Mouse (Mus musculus) erythroblast, adult 5-6 weeks (primary cell): ENCODE measurements around the gene Sfxn4. TPM values are rescaled to one million over a fixed set of nuclear protein-coding genes. Genes with fewer than 3 reads are reported as not detected.

Experiments
- ATAC-seq: replicated peaks from 2 replicates; pipeline ENCODE4 v1.8.0; 2016; ENCODE audit warnings: moderate number of reproducible peaks, mild to moderate bottlenecking, moderate TSS enrichment, inconsistent platforms; ENCODE audit not compliant: poor library complexity, low FRiP score, severe bottlenecking
- total RNA-seq, 2 experiments: library from RNA; stranded (forward) in 1 of 2; stranded (reverse) in 1 of 2; fragments of 150-400 nt in 1 of 2; fragments of 200-764, 138-1000 nt in 1 of 2; gene quantifications; 2 replicates each; pipeline versions ENCODE4 v1.2.3 to v1.2.4; 2015 to 2017; ENCODE audit warnings: low replicate concordance in 2 of 2

The Sfxn4 gene
- total RNA-seq, 2 experiments from 2014 or later: 7.3 to 13.2 TPM

DNA sequence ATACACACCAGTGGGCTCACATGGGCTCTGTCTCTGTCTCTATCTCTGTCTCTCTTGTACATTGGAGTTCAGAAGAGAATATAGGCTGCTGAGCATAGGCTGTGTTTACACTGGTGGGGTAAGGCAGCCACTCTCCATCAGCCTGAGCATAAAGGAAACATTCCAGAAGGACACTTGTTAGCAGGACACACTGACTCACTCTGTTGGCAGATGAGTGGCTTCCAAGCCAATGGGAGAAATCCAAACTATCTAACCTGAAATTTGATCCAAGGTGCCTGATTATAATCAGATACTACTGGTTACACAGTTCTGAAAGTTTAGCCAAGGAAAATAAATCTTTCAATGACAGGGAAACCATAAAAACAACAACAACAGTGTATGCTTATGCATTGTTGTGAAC is 15.5 kb downstream of the Sfxn4 start:
- no peak for ATAC-seq

DNA sequence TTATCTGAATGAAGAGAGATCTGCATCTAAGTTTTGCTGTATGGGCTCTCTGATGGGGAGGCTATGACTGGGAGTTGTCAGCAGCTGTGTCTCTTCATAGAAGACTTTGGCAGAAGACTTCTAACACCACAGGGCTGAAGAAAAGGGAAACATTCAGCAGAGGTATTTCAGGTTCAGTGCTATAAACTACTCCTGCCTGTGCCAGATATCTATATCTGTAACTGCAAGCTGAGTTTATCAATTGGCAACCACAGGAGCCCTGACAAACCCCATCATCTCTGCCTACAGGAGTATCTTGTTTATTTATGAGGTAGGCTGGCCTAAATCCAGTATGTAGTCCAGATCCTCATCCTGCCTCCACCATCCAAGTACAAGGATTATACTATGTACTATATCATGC is 18.0 kb downstream of the Sfxn4 start:
- peak; percentile 82 for ATAC-seq

DNA sequence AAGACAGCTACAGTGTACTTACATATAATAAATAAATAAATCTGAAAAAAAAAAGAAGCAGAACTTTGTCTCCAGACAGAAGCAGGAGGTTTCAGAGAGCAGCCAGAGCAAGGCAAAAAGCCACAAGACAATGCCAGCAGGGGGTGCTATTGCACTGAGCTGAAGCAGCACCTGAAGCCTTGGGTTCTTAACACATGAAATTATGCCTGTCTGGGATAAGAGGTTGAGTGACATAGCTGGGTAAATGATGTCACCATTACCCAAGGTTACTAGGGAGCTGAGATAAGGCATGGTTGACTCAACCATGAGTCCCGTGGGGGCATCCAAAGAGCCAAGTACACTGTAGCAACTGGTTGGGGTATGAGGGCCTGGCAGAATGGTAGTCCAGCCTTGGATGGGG is 23.5 kb downstream of the Sfxn4 start:
- peak; percentile 90 for ATAC-seq

DNA sequence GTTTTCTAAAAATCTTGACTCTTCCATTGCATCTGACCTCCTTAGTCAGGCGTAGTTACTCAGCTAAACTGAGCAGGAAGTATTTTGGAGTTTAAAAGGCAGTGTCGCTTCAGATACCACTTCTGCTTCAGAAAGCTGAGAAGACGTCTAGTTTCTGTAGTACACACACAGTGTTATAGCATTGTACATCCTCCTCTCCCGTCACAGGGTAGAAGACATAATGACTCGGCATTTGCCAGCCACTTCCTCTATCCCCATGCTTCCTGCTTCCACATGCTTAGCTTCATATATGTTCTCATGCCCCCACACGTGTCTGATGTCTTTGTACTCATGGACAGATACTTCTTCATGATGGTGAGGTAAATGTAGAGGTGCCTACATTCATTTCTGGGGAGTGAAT is 42.6 kb downstream of the Sfxn4 start:
- no peak for ATAC-seq

DNA sequence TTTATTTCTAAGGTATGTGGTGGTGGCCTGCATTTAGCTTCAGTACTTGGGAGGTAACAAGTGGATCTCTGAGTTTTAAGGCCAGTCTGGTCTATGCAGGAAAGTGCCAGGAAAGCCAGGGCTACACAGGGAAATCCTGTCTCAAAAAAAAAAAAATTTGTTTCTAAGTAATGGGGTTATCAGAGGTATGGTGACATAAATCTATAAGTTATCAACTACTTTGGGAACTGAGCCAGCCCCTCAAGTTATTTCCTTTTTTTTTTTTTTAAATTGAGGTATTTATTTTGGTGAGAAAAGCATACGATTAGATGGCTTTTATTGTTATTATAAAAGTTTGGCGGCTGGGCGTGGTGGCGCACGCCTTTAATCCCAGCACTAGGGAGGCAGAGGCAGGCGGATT is 48.1 kb downstream of the Sfxn4 start:
- ATAC-seq: no peak

DNA sequence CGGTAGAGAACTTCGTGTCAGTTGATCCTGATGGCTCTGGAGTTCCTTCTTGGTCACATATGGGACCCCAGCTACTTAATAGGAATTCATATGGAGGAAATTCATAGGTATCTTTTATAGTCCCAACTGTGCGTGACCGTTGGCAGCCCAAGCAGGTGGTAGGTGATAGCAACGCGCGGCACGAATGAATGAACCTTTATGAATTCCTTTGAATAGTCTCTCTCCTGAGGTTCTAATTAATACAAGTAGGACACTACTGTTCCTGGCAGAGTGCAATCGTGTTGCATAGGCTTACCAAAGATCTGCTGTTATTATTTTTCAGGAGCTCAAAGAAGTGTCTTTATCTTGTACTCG is 49.3 kb downstream of the Sfxn4 start:
- peak; percentile 55 for ATAC-seq

DNA sequence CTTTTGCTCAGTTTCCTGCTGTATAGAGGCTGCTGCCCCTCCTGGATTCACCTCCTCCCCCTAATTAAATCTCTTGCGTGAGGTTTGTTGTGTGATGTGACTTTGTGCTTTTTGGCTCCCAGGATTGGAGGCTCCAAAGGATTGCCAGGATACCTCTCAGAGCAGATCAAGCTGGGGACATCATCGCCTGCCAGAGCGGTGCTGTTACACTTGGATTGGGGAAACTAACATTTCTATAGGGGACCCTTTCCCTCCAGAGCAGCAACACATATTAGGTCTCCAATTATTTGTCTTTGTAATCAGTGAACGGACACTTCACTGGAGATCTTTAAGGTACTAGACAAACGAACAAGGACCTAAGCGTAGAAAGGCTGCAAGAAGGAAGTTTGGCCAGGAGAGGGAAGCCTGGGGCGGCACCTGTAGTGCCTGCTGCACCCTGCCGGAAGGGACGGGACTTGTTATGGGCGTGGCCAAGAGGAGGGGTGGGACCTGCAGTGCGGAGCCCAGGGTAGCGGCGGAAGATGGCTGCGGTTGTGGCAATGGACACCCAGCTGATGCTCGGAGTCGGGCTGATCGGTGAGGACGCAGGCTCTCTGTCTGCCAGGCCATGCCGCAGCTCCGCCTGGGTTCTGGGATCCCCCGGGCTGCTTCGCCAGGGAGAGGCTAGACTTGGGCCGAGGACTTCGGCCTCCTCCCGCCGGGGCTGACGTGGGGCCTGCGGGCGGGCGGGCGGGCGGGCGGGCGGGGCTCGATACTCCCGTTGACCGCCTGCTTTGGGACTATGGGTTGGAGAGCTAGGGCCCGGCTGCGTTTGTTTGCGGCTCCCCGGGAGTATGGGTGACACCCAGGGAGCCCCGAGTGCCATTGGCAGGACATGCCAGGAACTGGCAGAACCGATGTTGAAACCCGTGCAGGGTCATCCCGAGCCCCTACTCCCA is 49.9 kb downstream of the Sfxn4 start, which contains the start of gene Fam45a:
TSS of gene Fam45a (plus strand) at position 488 of the 938 bp plus-strand sequence.
- peak; percentile 99 for ATAC-seq

DNA sequence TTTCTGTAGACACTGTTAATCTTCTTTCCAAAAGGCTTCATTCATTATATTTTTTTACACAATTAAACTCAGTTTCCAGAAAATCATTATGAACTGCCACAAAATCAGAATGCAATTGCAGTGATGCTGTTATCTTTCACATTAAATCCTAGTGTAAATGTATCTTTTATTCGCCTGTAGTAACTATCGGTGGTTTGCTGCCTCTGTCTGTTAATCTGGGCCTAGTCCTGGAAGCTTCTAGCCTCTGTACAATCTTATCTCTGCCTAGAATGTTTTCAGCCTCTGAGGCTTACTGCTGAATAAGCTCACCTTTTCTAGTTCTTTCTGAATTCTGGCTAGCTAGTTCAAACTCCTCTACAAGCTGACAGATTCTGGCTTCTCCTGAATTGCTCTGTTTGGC is 51.4 kb downstream of the Sfxn4 start:
- ATAC-seq: no peak

DNA sequence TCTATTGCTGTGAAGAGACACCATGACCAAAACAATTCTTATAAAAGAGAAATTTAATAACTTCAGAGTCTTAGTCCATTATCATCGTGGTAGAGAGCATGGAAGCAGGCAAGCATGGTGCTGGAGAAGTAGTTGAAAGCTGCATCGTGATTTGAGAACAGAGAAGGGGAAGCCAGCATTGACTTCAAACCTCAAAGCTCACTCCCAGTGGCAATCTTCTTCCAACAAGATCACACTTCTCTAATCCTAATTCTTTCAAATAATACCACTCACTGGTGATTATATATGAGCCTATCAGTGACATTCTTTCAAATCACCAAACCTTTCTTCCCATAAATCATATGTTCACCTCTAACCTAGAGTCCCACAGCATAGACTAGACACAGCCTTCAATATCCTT is 56.4 kb downstream of the Sfxn4 start:
- no peak for ATAC-seq

DNA sequence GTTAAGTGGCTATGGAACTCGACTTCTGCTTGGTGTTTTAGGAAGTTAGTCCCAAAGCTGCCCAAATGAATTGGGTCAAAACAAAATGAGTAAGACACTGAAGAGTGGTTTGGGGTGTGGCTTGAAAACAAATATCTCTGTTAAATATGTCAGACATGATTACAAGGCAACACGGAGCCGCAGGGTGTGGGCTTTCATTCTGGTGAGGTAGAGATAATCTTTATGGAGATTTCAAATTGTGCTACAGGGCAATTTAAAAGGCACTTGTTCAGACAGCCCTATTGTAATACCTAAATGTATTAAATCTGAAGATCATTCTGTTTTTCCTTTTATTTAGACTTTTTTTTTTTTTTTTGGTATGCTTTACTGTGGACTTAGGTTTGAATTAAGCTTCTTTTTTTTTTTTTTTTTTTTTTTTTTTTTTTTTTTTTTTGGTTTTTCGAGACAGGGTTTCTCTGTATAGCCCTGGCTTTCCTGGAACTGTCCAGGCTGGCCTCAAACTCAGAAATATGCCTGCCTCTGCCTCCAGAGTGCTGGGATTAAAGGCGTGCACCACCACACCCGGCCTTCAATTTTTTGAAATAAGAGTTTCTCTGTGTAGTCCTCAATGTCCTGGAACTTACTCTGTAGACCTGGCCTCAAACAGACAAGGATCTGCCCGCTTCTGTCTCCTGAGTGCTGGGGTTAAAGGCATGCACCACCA is 61.3 kb downstream of the Sfxn4 start:
- ATAC-seq: peak; percentile 74

DNA sequence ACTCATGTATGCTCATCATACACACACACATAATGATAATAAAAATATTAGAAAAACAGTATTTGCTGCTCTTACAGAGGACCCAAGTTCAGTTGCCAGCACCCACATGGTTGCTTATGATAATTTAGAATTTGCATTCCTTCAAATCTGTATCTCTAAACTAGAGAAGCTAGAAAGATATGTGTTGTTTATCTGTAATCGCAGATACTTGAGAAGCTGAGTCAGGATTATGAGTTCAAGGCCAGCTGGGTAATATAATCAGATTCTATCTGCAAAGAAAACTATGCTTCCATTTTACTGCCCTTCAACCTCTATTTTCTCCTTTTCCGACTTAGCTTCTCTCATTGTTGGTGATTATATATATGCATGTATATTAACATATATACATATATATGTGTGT is 63.9 kb downstream of the Sfxn4 start:
- ATAC-seq: no peak

DNA sequence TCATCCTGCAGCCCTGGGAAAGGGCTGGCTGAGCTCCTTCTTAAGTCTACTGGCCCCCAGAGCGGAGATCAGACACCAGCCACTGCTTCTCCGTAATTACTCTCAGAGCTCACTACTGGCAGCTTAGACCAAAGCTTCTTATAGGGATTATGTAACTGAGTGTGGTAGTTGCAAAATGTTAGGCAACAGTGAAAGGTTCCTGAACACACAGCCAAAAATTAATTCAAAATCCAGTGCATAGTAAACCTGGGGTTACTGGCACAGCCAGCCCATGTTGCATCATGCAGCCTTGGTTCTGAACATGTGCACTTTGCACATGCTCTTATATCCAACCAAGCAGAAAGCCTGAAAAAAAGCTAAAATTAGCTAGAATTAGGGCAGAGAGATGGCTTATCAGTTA is 66.0 kb downstream of the Sfxn4 start:
- ATAC-seq: no peak

DNA sequence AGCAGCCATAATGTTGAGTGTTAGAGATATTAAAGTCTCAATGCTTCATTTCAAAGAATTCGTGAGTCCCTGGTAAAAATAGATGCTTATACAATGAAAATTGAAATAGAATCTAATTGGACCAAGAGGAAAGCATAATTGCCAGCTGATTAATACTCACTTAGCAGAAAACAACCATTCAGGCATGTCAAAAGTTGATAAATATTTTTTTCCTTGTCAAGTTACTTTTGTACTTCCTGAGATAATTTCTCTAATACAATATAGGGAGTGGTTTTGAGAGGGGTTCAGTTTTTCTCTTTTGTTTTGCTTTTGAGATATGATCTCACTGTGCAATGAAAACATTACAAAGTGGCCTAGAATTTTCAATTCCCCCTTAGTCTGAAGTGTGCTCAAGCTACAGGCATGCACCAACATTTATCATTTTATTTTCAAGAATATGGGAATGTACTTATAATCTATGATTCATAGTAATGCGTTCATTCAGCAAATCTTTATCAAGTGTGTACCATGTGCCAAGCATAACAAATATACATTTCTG is 68.0 kb downstream of the Sfxn4 start:
- no peak for ATAC-seq

DNA sequence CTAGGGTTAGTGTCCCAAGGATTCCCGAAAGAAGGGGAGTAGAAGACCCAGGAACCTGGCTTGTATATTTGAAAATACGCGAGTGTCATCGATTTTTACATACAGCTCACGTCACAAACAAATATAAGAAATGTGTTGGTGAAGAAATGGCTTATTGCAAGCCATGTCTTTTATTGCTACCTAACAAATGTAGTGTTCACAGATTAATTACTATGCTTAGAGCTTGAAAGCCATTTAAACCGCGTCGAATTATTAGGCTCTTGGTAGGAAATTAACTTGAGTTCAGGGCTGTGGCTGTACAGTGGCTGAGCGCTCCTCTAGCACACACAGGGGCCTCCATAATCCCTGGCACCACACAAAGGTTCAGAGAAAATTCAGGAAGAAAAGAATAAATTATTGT is 70.1 kb downstream of the Sfxn4 start:
- peak; percentile 4; the same call in 1 of the 2 replicates for ATAC-seq

DNA sequence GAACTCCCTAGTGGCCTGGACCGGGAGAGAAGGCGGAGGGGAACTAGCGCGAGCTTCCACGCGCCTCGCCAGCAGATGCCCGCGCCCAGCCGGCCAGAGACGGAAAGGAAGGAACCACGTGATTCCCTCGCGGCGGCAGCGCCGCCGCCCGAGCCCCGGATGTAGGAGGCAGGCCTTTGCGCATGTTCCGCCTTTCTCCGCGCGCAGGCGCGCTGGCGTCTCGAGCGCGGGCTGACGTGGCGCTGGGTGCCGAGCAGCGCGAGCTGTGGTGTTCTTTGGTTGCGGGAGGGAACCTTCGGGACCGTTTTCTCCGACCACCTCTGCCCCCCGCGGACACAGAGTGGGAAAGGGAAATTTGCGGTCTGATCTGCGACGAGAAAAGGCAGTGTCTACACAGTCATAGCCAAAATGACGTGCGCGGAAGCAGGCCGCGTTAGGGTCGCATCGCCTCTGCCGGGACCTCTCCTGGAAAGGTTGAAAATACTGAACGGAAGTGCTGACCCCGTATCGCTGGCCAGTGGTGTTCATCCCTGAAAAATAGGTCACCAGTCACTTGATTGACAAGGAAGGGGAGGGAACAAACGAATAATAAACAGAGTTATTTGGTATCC is 70.6 kb downstream of the Sfxn4 start, which contains the start of gene Eif3a:
TSS of gene Eif3a (minus strand) at position 108 of the 611 bp plus-strand sequence.
- ATAC-seq: peak; percentile 90

DNA sequence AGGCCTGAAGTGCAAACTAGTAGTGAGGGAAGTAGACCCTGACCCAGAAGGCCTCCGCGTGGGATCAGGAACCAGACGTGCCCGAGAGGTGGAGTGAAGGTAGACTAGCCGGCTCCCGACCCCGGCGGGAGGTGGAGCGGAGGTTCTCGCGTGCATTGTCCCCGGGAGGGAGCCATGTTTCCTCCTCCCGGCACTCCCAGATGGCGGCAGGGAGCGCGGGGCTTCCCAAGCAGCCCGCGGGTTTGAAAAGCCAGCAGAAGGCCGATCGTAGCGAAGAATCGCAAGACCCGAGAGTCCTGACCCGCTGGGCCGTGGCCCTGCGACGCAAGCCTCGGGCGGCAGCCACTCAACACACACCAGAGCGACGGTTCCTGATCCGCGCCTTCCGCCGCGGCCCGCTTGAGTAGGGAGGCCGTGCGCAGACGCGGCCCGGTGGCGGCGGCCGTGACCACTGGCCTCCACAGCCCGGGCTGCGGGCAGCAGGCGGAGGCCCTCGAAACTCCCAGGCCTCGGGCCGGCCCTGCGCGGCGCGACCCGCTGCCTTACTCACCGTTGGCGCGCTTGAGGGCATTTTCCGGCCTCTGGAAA is 71.3 kb downstream of the Sfxn4 start:
- peak; percentile 61 for ATAC-seq

DNA sequence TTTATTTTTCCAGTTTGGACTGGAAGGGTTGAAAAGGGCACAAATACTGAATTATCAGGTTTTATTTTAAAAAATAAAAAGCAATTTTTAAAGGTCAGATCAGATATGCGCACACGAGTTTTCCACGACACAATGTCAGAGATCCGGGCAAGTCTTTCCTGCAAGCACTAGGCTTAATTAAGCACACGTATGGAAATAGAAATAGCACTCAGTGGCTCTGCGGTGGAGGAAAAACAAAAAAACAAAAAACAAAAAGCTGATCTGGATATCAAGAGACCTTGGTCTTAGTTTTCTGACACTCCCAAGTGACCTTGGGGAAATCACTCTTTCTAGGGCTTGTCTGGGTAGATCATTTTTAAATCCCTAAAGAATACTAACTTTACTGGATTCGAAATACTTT is 71.8 kb downstream of the Sfxn4 start:
- ATAC-seq: no peak

DNA sequence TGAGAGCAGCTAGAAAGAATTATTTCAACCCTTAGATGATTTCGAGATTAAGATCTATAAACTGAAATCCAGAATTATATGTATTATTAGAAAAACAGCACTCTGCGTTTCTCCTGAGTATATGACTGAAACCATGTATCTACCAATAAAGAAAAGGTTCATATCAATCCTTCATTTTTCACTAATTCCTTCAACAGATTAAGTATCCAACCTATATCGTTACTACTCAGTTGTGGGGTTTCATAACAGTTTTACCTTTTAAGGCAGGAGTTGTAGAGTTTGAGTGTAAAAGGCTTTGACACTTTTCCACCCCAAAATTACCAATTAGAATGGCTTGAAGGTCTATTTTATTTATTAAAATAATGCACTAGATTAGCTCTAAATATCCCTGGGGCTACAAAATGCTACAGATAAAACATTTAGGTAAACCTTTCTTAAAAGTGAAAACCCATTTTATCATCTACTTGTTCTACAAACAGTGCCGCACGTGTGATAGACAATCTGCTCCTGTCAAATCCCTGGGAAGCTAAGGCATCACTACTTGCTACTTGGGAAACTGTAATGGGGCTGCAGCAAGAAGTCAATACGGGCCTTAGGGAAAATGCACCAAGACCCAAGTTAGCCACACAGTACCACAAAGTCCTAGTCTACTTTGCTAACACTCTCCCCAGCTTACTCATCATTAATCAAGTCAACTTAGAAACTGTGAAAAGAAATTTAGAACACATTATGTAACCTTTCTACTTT is 72.9 kb downstream of the Sfxn4 start:
- no peak for ATAC-seq

DNA sequence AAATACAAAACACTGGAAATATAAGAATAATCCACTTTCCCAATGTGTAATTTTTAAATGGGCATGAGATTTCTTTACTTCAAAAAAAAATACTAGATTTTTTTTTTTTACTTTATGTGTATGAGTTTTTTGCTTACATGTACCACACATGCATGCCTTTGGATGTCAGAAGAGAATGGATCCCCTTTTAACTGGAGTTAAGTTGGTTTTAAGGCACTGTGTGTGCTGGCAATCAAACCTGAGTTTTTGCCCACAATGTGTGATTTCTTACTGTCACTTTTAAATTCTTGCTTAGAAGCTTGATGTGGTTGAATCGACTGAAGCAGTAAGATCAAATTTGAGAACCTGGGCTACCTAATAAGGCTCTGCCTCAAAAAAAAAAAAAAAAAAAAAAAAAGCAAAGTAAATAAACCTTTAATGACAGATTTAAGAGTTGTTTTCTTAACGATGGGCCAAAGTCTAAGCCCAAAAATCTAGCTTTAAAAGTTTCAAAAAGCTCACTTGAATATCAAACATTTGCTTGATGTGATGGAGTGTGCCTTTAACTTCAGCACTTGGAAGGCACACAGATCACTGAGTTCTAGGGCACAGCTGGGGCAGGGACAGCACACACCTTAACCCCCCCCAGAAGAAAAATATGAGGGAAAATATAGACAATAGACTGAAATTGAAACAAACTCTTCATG is 73.7 kb downstream of the Sfxn4 start:
- ATAC-seq: no peak
